Mouse (Mus musculus): ENCODE data around the gene Lmntd2. TPM values are rescaled to one million over a fixed set of nuclear protein-coding genes. Genes with fewer than 3 reads are reported as not detected.
A peak's percentile ranks its signal among the peaks of the same experiment; 100 is the strongest.

The Lmntd2 gene
- polyA plus RNA-seq, 1 experiment from 2014 or later = 0.46 TPM

DNA sequence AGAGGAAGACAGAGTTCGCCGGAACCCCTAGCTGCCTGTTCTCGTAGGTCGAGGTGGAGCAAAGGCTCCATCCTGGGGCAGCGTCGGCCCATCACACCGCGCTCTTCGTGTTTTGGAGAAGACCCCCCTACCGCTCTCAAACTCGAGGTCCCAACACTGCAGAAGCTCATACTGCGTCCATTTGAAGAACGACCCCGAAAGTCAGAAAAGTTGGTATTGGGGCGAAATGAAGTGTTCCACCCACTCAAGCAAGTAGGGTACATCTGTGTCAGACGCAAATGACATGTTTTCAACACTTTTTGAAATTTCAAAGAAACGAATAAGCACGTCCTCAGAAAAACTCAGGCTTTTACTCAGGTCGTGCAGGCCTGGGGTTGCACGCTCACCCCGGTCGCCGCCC is 19.5 kb downstream of the Lmntd2 start:
- no peak for ATAC-seq (ENCODE audit: insufficient number of reproducible peaks, insufficient read depth, low FRiP score, low read depth)
- WGBS = under 1% methylated on average over 23 of the region's 23 CpGs

GRCm38 (mm10) chr7:141193948-141194347 is 19.9 kb downstream of the Lmntd2 start, which contains the start of the genes Hras and Lrrc56:
Gene Hras (minus strand): TSS chr7:141194005.
Gene Lrrc56 (plus strand): TSS chr7:141194157.
- Histone ChIP-seq H3K4me2 (ENCODE audit: low read length) (peak within 1 kb of the TSS; percentile 100), H3K4me3 (ENCODE audit: control insufficient read depth in 1 of 2, insufficient read depth in 1 of 2, low read depth in 1 of 2, low read length in 2 of 2) (peak within 1 kb of the TSS; percentile 75 to 83), H3K27me3 (ENCODE audit: control insufficient read depth, insufficient read depth, low read length) (no peaks in the 10 kb centered on the region), H3K27ac (replicated peaks in 1 of 2; ENCODE audit: control insufficient read depth in 1 of 2, insufficient read depth in 1 of 2, low read depth in 2 of 2, low read length in 2 of 2) (peak within 1 kb of the TSS; percentile 66 to 82), H3K36me3 (ENCODE audit: control insufficient read depth, insufficient read depth, low read length) (peaks cover 36% of the 10 kb centered on the region), H3K4me1 (ENCODE audit: control insufficient read depth in 2 of 2, insufficient read depth in 2 of 2, low read length in 2 of 2) (peaks cover 6 to 18% of the 10 kb centered on the region in 2 experiments; a peak in 3 of 4 replicates), H3K9me3 (ENCODE audit: control insufficient read depth, low read length) (no peaks in the 10 kb centered on the region), H3K9ac (ENCODE audit: low read length) (peak within 1 kb of the TSS; percentile 97)
- WGBS = under 1% methylated on average over 37 of the region's 39 CpGs
- ATAC-seq (ENCODE audit: insufficient number of reproducible peaks, insufficient read depth, low FRiP score, low read depth) = peak; percentile 96

More for the DNA sequence above, 19.5 kb downstream of the Lmntd2 start:
- peak overlapping the region; percentile 75 for H3K9ac ChIP-seq (ENCODE audit: low read length)
- peaks cover 6 to 18% of the 10 kb centered on the region in 2 experiments; a peak in 3 of 4 replicates for H3K4me1 ChIP-seq (ENCODE audit: control insufficient read depth in 2 of 2, insufficient read depth in 2 of 2, low read length in 2 of 2)
- peaks cover 31% of the 10 kb centered on the region for H3K36me3 ChIP-seq (ENCODE audit: control insufficient read depth, insufficient read depth, low read length)
- H3K9me3 ChIP-seq (ENCODE audit: control insufficient read depth, low read length) = no peaks in the 10 kb centered on the region
- peak overlapping the region; percentile 70 to 83 for H3K4me3 ChIP-seq (ENCODE audit: control insufficient read depth in 1 of 2, insufficient read depth in 1 of 2, low read depth in 1 of 2, low read length in 2 of 2)
- H3K27me3 ChIP-seq (ENCODE audit: control insufficient read depth, insufficient read depth, low read length) = no peaks in the 10 kb centered on the region
- H3K27ac ChIP-seq (replicated peaks in 1 of 2; ENCODE audit: control insufficient read depth in 1 of 2, insufficient read depth in 1 of 2, low read depth in 2 of 2, low read length in 2 of 2) = peak overlapping the region; percentile 66 to 82
- H3K4me2 ChIP-seq (ENCODE audit: low read length) = peak overlapping the region; percentile 100

DNA sequence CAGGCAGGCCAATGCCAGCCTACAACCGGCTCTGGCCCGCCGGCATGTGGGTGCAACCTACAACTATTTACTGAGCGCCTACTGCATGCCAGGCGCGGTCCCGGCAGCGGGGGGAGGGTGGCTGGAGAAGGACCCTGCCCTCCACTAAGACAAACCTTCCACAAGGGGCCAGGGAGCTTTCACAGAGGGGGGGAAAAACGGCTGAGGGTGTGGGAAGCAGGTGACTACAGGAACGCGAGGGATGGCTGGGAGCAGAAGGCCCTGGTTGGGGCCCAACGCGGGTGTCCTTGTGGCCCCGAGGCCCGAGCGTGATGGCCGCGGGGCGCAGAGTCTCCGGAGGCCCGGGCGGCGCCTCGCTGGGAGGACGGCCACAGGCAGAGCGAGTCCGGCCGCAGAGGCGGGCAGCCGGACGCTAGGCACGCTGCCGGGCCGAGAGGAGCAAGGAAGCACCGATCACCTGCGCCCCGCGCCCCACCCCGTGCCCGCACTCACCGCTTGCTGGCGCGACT is 20.5 kb downstream of the Lmntd2 start:
- H3K4me1 ChIP-seq (ENCODE audit: control insufficient read depth in 2 of 2, insufficient read depth in 2 of 2, low read length in 2 of 2) = peaks cover 6 to 18% of the 10 kb centered on the region in 2 experiments; a peak in 3 of 4 replicates
- no peaks in the 10 kb centered on the region for H3K9me3 ChIP-seq (ENCODE audit: control insufficient read depth, low read length)
- H3K36me3 ChIP-seq (ENCODE audit: control insufficient read depth, insufficient read depth, low read length) = peaks cover 37% of the 10 kb centered on the region
- peak overlapping the region; percentile 46 to 82; a peak in 3 of 4 replicates for H3K27ac ChIP-seq (replicated peaks in 1 of 2; ENCODE audit: control insufficient read depth in 1 of 2, insufficient read depth in 1 of 2, low read depth in 2 of 2, low read length in 2 of 2)
- H3K9ac ChIP-seq (ENCODE audit: low read length) = peak overlapping the region; percentile 97
- H3K4me3 ChIP-seq (ENCODE audit: control insufficient read depth in 1 of 2, insufficient read depth in 1 of 2, low read depth in 1 of 2, low read length in 2 of 2) = peak overlapping the region; percentile 75 to 83
- H3K27me3 ChIP-seq (ENCODE audit: control insufficient read depth, insufficient read depth, low read length) = no peaks in the 10 kb centered on the region
- 0% methylated on average over 43 of the region's 43 CpGs for WGBS
- no peak; the same call in 1 of the 2 replicates for ATAC-seq (ENCODE audit: insufficient number of reproducible peaks, insufficient read depth, low FRiP score, low read depth)
- H3K4me2 ChIP-seq (ENCODE audit: low read length) = peak overlapping the region; percentile 100

DNA sequence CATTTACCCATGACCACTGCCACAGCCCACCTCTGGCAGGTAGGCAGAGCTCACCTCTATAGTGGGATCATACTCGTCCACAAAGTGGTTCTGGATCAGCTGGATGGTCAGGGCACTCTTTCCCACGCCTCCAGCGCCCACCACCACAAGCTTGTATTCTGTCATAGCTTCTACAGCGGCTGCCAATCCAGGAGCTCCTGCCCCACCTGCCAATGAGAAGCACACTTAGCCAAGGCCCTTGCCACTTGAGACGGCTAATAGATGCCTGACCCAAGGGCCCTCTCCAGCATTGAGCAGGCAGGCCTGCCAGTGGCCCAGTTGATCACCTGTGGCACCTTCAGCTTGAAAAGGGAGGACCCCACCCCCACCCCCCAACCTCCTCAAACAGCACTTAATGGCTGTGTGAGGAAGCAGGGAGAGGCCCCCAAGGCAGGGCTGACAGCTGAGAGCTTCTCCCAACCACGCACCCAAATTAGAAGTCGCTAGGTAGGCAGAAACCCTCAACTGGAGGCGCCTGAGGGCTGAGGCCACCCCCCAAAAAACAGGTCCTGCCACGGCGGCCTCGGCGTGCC is 21.0 kb downstream of the Lmntd2 start:
- no peak for ATAC-seq (ENCODE audit: insufficient number of reproducible peaks, insufficient read depth, low FRiP score, low read depth)
- H3K4me3 ChIP-seq (ENCODE audit: control insufficient read depth in 1 of 2, insufficient read depth in 1 of 2, low read depth in 1 of 2, low read length in 2 of 2) = peak overlapping the region; percentile 75 to 83
- peaks cover 37% of the 10 kb centered on the region for H3K36me3 ChIP-seq (ENCODE audit: control insufficient read depth, insufficient read depth, low read length)
- peak overlapping the region; percentile 100 for H3K4me2 ChIP-seq (ENCODE audit: low read length)
- H3K9me3 ChIP-seq (ENCODE audit: control insufficient read depth, low read length) = no peaks in the 10 kb centered on the region
- peaks cover 6 to 18% of the 10 kb centered on the region in 2 experiments; a peak in 3 of 4 replicates for H3K4me1 ChIP-seq (ENCODE audit: control insufficient read depth in 2 of 2, insufficient read depth in 2 of 2, low read length in 2 of 2)
- no peaks in the 10 kb centered on the region for H3K27me3 ChIP-seq (ENCODE audit: control insufficient read depth, insufficient read depth, low read length)
- H3K9ac ChIP-seq (ENCODE audit: low read length) = peak overlapping the region; percentile 97
- 32% methylated on average over 12 of the region's 12 CpGs for WGBS
- peak overlapping the region in 1 of 2 experiments; percentile 82; a peak in 3 of 4 replicates for H3K27ac ChIP-seq (replicated peaks in 1 of 2; ENCODE audit: control insufficient read depth in 1 of 2, insufficient read depth in 1 of 2, low read depth in 2 of 2, low read length in 2 of 2)

DNA sequence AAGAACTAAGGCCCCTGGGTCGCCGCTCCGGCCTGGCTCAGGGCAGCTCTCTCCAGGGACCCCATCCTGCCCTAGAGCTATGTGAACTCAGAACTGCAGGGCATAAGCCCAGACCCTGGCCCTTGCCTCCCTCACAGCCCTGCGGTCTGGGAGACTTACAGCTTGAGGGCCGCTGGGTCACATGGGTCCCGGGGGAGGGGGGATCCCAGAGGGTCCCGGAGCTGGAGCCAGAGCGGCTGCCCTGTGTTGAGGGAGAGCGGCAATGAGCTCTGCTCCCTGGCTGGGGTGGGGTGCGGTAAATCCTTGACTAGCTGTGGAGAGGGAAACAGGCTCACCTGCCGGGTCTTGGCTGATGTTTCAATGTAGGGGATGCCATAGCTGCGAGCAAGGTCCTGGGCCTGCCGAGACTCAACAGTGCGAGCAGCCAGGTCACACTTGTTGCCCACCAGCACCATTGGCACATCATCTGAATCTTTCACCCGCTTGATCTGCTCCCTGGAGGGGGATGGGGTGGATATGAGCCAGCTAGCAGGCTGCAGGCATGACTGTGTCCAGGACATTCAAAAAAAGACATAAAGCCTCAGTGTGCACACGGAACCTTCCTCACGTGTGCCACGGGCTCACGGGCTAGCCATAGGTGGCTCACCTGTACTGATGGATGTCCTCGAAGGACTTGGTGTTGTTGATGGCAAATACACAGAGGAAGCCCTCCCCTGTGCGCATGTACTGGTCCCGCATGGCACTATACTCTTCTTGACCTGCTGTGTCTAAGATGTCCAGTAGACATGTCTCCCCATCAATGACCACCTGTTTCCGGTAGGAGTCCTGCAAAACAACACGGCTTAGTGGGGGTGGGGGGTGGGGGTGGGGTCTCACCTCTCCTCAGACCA is 21.8 kb downstream of the Lmntd2 start:
- no peak for ATAC-seq (ENCODE audit: insufficient number of reproducible peaks, insufficient read depth, low FRiP score, low read depth)
- no peak overlapping the region for H3K27ac ChIP-seq (replicated peaks in 1 of 2; ENCODE audit: control insufficient read depth in 1 of 2, insufficient read depth in 1 of 2, low read depth in 2 of 2, low read length in 2 of 2)
- H3K4me1 ChIP-seq (ENCODE audit: control insufficient read depth in 2 of 2, insufficient read depth in 2 of 2, low read length in 2 of 2) = peaks cover 6 to 18% of the 10 kb centered on the region in 2 experiments; a peak in 3 of 4 replicates
- 88% methylated on average over 24 of the region's 24 CpGs for WGBS
- H3K9ac ChIP-seq (ENCODE audit: low read length) = peak overlapping the region; percentile 97; the same call in 1 of the 2 replicates
- H3K27me3 ChIP-seq (ENCODE audit: control insufficient read depth, insufficient read depth, low read length) = no peaks in the 10 kb centered on the region
- peaks cover 37% of the 10 kb centered on the region for H3K36me3 ChIP-seq (ENCODE audit: control insufficient read depth, insufficient read depth, low read length)
- H3K4me2 ChIP-seq (ENCODE audit: low read length) = peak overlapping the region; percentile 100
- H3K4me3 ChIP-seq (ENCODE audit: control insufficient read depth in 1 of 2, insufficient read depth in 1 of 2, low read depth in 1 of 2, low read length in 2 of 2) = peak overlapping the region in 1 of 2 experiments; percentile 83; a peak in 1 of 4 replicates
- no peaks in the 10 kb centered on the region for H3K9me3 ChIP-seq (ENCODE audit: control insufficient read depth, low read length)

DNA sequence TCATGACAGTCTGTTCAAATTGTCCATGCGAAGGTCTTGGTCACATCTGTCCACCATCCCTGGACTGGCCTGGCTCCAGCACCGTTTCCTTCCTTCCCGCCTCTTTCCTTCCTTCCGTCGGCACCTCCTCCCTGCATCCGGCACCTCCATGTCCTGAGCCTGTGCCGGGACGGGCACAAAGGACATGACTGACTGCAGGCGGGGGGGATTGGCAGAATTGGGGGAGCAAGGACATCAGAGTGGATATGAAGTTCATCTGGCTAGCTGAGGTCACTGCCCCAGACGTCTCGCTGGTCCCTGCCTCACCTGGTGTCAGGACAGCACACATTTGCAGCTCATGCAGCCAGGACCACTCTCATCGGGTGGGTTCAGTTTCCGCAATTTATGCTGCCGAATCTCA is 22.8 kb downstream of the Lmntd2 start:
- no peak for ATAC-seq (ENCODE audit: insufficient number of reproducible peaks, insufficient read depth, low FRiP score, low read depth)
- no peak overlapping the region for H3K4me2 ChIP-seq (ENCODE audit: low read length)
- no peak overlapping the region for H3K27ac ChIP-seq (replicated peaks in 1 of 2; ENCODE audit: control insufficient read depth in 1 of 2, insufficient read depth in 1 of 2, low read depth in 2 of 2, low read length in 2 of 2)
- H3K36me3 ChIP-seq (ENCODE audit: control insufficient read depth, insufficient read depth, low read length) = peaks cover 37% of the 10 kb centered on the region
- no peaks in the 10 kb centered on the region for H3K27me3 ChIP-seq (ENCODE audit: control insufficient read depth, insufficient read depth, low read length)
- peaks cover 6 to 18% of the 10 kb centered on the region in 2 experiments; a peak in 3 of 4 replicates for H3K4me1 ChIP-seq (ENCODE audit: control insufficient read depth in 2 of 2, insufficient read depth in 2 of 2, low read length in 2 of 2)
- H3K9me3 ChIP-seq (ENCODE audit: control insufficient read depth, low read length) = no peaks in the 10 kb centered on the region
- no peak overlapping the region for H3K4me3 ChIP-seq (ENCODE audit: control insufficient read depth in 1 of 2, insufficient read depth in 1 of 2, low read depth in 1 of 2, low read length in 2 of 2)
- WGBS = 81% methylated on average over 14 of the region's 14 CpGs
- no peak overlapping the region for H3K9ac ChIP-seq (ENCODE audit: low read length)

GRCm38 (mm10) chr7:141190220-141190619 is 23.7 kb downstream of the Lmntd2 start:
- no peak overlapping the region for H3K4me3 ChIP-seq (ENCODE audit: control insufficient read depth in 1 of 2, insufficient read depth in 1 of 2, low read depth in 1 of 2, low read length in 2 of 2)
- no peak overlapping the region for H3K27ac ChIP-seq (replicated peaks in 1 of 2; ENCODE audit: control insufficient read depth in 1 of 2, insufficient read depth in 1 of 2, low read depth in 2 of 2, low read length in 2 of 2)
- no peaks in the 10 kb centered on the region for H3K9me3 ChIP-seq (ENCODE audit: control insufficient read depth, low read length)
- H3K9ac ChIP-seq (ENCODE audit: low read length) = no peak overlapping the region
- no peak overlapping the region for H3K4me2 ChIP-seq (ENCODE audit: low read length)
- peaks cover 6 to 17% of the 10 kb centered on the region in 2 experiments; a peak in 3 of 4 replicates for H3K4me1 ChIP-seq (ENCODE audit: control insufficient read depth in 2 of 2, insufficient read depth in 2 of 2, low read length in 2 of 2)
- 84% methylated on average over 3 of the region's 3 CpGs for WGBS
- H3K36me3 ChIP-seq (ENCODE audit: control insufficient read depth, insufficient read depth, low read length) = peaks cover 37% of the 10 kb centered on the region
- no peaks in the 10 kb centered on the region for H3K27me3 ChIP-seq (ENCODE audit: control insufficient read depth, insufficient read depth, low read length)
- no peak for ATAC-seq (ENCODE audit: insufficient number of reproducible peaks, insufficient read depth, low FRiP score, low read depth)

Measured in heart, embryonic 14.5 days (tissue).